8 mouse cellular contexts compared by ENCODE assay signal in genomic region chr1:133225963-133226660, GRCm38 (mm10).
DNase-seq lines count a peak whose midpoint lies in the region; ATAC-seq lines count a peak whose summit lies in the region.

No protein-coding gene starts in this region.

- peak overlapping the region; percentile 57 for H3K9ac ChIP-seq in heart, embryonic 16.5 days (ENCODE audit: low read length)
- peak overlapping the region; percentile 24; the same call in 1 of the 2 replicates for H3K9ac ChIP-seq in midbrain, embryonic 12.5 days (replicated peaks)

- peak overlapping the region; percentile 41 for H3K4me2 ChIP-seq in heart, embryonic 16.5 days (ENCODE audit: low read depth, low read length)
- no peak overlapping the region for H3K4me2 ChIP-seq in midbrain, embryonic 12.5 days (replicated peaks)

- peak; percentile 98 for DNase-seq in heart, adult 11 months
- no peak for DNase-seq in heart, adult 8-10 months (ENCODE audit: low spot score)
- peak; percentile 40 for DNase-seq in embryo, embryonic 10.5 days (ENCODE audit: low spot score)
- peak; percentile 49 to 64 for DNase-seq in layer of hippocampus, postnatal 10 days (ENCODE audit: low spot score in 2 of 2)
- DNase-seq in thymus, postnatal 25 days, result peak; percentile 49
- DNase-seq in MN1 (ENCODE audit: low spot score), result no peak

- no peak overlapping the region for H3K4me3 ChIP-seq in heart, embryonic 16.5 days (ENCODE audit: low read length)
- H3K4me3 ChIP-seq in midbrain, embryonic 12.5 days, result no peak overlapping the region

- WGBS in heart, embryonic 16.5 days, result 22% methylated on average over 9 of the region's 9 CpGs
- WGBS in midbrain, embryonic 12.5 days, result 37% methylated on average over 9 of the region's 9 CpGs

- peak overlapping the region; percentile 94 for H3K27ac ChIP-seq in heart, embryonic 16.5 days (ENCODE audit: low read length)
- peak overlapping the region; percentile 42 for H3K27ac ChIP-seq in midbrain, embryonic 12.5 days (replicated peaks)

- peak; percentile 58; the same call in 1 of the 2 replicates for ATAC-seq in heart, embryonic 16.5 days (replicated peaks; ENCODE audit: extremely low read depth, insufficient read depth, low FRiP score)
- no peak for ATAC-seq in midbrain, embryonic 12.5 days (ENCODE audit: low FRiP score, low read depth)

- peaks cover 52% of the 10 kb centered on the region for H3K4me1 ChIP-seq in heart, embryonic 16.5 days (ENCODE audit: control insufficient read depth, insufficient read depth, low read length)
- peaks cover 45% of the 10 kb centered on the region for H3K4me1 ChIP-seq in midbrain, embryonic 12.5 days

- no peaks in the 10 kb centered on the region for H3K27me3 ChIP-seq in heart, embryonic 16.5 days (ENCODE audit: control insufficient read depth, insufficient read depth, low read length)
- 0 out of 2 replicates have a peak, but pooled peaks cover 5% of the 10 kb centered on the region for H3K27me3 ChIP-seq in midbrain, embryonic 12.5 days

- no peaks in the 10 kb centered on the region for H3K9me3 ChIP-seq in heart, embryonic 16.5 days (replicated peaks; ENCODE audit: control insufficient read depth, low read length)
- H3K9me3 ChIP-seq in midbrain, embryonic 12.5 days, result no peaks in the 10 kb centered on the region

- no peaks in the 10 kb centered on the region for H3K36me3 ChIP-seq in heart, embryonic 16.5 days (ENCODE audit: control insufficient read depth, insufficient read depth)
- no peaks in the 10 kb centered on the region for H3K36me3 ChIP-seq in midbrain, embryonic 12.5 days

Comparison
In these comparisons a context has a peak if more than half of its experiments do, and no peak if none do; other contexts are left out.
1. DNase-seq: peak in heart, adult 11 months (single experiment), embryo, embryonic 10.5 days (single experiment), layer of hippocampus, postnatal 10 days (2 of 2) and thymus, postnatal 25 days (single experiment); none in heart, adult 8-10 months (single experiment) and MN1 (single experiment).